Mouse (Mus musculus) lung, embryonic 15.5 days (tissue): ENCODE results near the gene Nell2. TPM values are rescaled to one million over a fixed set of nuclear protein-coding genes. Genes with fewer than 3 reads are reported as not detected.

Experiments
- ATAC-seq: fragments of 200-750 bp; cut with Nextera tagmentation; 2 replicates; pipeline ENCODE4 v1.8.0; 2017; ENCODE audit warnings: moderate number of reproducible peaks, borderline replicate concordance; ENCODE audit not compliant: low FRiP score, low TSS enrichment; ENCODE audit errors: extremely low read depth
- H3K27ac ChIP-seq: fragments of 300-500 bp; sonication (generic); 2 replicates; pipeline ENCODE4 v1.5.1; 2015; ENCODE audit warnings: moderate library complexity, mild to moderate bottlenecking, inconsistent platforms
- H3K27me3 ChIP-seq: fragments of 300-500 bp; sonication (generic); 2 replicates; pipeline ENCODE4 v1.6.1; 2015; ENCODE audit warnings: inconsistent platforms
- H3K36me3 ChIP-seq: fragments of 300-500 bp; sonication (generic); 2 replicates; pipeline ENCODE4 v1.6.1; 2015; ENCODE audit warnings: inconsistent platforms
- H3K4me1 ChIP-seq: fragments of 300-500 bp; sonication (generic); 2 replicates; pipeline ENCODE4 v1.6.1; 2015; ENCODE audit warnings: inconsistent platforms
- H3K4me2 ChIP-seq: fragments of 300-500 bp; sonication (generic); 2 replicates; pipeline ENCODE4 v1.6.1; 2015; ENCODE audit warnings: inconsistent platforms, mild to moderate bottlenecking, moderate library complexity
- H3K4me3 ChIP-seq: fragments of 300-500 bp; sonication (generic); 2 replicates; pipeline ENCODE4 v1.5.1; 2015; ENCODE audit warnings: mild to moderate bottlenecking, inconsistent platforms
- H3K9ac ChIP-seq: fragments of 300-500 bp; sonication (generic); 2 replicates; pipeline ENCODE4 v1.6.1; 2015; ENCODE audit warnings: inconsistent platforms
- H3K9me3 ChIP-seq: fragments of 300-500 bp; sonication (generic); 2 replicates; pipeline ENCODE4 v1.6.1; 2016; ENCODE audit warnings: inconsistent platforms
- whole genome bisulfite sequencing: fragments of 180-500 bp; shearing (Covaris S2); methylation state at CpG from one replicate; pipeline ENCODE4 v1.1.7; 2015; 5-methylcytosine and 5-hydroxymethylcytosine counted together
- polyA plus RNA-seq: library from polyadenylated mRNA; unstranded; fragments of >200 nt; fragmentation: Nextera tagmentation; extraction: Ambion mirVana; gene quantifications from 2 replicates; pipeline ENCODE4 v1.2.1, GENCODE M21; 2015

Gene Nell2
- polyA plus RNA-seq, 1 experiment from 2014 or later: 1.8 TPM

DNA sequence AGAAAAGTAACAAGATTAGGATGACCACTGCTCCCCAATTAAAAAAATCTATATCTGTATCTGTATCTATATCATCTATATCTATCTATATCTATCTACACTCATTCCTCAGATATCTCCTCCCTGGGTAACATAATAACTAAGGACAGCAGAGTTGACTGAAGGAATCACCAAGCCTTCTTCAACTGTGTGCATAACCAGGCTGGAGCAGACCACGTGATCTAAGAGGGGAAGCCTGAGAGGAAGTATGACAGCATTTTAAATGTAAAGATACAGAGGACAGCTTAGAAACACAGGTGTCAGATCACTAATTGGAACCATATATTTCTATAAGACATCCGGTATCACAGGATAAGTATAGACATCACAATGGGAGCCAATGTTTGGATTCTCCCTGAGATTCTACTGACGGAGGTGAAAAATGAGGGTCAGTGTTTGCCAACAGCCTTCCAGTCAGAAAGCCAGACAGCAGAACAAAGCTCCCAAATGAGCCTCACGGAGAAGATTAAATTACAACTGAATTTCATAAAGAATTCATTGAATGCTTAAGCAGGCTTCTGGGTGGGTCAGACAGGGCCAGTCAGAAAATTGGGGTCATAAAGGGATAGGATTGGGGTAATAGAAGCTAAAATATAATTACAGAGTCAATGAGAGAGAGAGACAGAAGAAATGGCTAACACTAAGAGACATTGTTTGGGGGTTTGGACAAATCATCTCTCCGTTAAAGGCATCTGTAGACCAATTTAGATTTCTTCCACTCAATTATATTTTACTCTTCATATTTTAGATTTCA, 116.2 kb downstream of the Nell2 start:
- Histone ChIP-seq H3K9me3 (no peaks in the 10 kb centered on the region), H3K36me3 (no peaks in the 10 kb centered on the region), H3K9ac (no peak overlapping the region), H3K4me1 (no peaks in the 10 kb centered on the region), H3K4me2 (no peak overlapping the region), H3K27me3 (no peaks in the 10 kb centered on the region), H3K27ac (no peak overlapping the region), H3K4me3 (no peak overlapping the region)
- ATAC-seq: no peak
- 56% methylated on average over 5 of the region's 5 CpGs for WGBS

DNA sequence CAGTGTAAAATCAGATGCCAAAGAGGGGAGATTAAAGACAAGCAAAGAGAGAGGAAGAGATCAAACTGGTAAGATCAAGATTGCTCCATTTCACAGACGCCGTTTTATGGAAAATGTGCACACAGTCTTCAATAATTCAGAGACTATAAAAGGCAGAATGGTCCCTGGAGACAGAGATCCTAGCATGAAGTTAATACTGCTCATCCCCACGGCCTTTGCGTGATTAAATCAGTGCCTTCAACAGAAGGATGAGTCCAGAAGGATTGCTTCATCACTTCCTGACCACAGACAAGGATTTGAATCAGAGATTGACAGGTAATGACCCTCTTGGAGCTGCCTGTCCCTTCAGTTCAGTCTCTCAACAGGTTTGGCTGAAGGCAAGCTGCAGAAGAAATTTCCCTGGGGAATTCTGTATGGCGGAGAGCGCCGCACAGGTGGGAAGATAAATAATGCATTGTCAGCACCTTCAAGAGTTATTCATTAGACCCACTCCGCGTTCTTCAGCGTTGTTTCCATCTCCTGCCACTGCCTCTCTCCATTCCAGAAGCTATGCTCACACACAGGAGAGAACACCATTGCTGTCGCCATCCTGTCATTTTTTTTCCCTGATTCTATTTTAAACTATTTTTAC, 118.0 kb downstream of the Nell2 start:
- Histone ChIP-seq H3K27ac (no peak overlapping the region), H3K27me3 (no peaks in the 10 kb centered on the region), H3K9me3 (no peaks in the 10 kb centered on the region), H3K9ac (no peak overlapping the region), H3K4me3 (no peak overlapping the region), H3K4me1 (no peaks in the 10 kb centered on the region), H3K36me3 (no peaks in the 10 kb centered on the region), H3K4me2 (no peak overlapping the region)
- 78% methylated on average over 11 of the region's 11 CpGs for WGBS
- ATAC-seq: no peak

- H3K27ac ChIP-seq: no peak overlapping the region
- no peaks in the 10 kb centered on the region for H3K27me3 ChIP-seq
- H3K36me3 ChIP-seq: no peaks in the 10 kb centered on the region
- no peak overlapping the region for H3K9ac ChIP-seq
- H3K4me2 ChIP-seq: no peak overlapping the region
- H3K4me1 ChIP-seq: no peaks in the 10 kb centered on the region
- no peak overlapping the region for H3K4me3 ChIP-seq
- 79% methylated on average over 5 of the region's 5 CpGs for WGBS
- no peak for ATAC-seq
- H3K9me3 ChIP-seq: no peaks in the 10 kb centered on the region
Observed at GRCm38 (mm10) chr15:95390347-95390746, 138.0 kb downstream of the Nell2 start.

DNA sequence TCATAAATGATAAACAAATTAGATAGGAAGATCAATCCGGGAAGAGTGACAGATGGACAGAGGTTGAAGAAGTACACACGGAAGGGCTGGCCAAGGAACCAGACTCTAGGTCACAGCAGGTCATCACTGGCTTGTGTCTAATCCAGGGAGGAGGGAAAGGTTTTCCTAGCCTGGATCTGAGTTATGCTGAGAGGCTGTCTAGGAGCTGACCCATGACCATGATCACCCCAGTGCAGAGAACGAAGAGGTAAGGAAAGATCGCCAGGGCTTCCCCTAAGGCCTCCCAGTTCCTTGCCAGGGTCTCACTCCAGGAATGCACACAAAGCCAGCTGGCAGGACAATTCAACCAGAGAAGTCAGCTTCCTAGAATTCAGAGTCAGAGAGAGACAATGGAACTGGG, 139.4 kb downstream of the Nell2 start:
- H3K27me3 ChIP-seq: no peaks in the 10 kb centered on the region
- H3K4me3 ChIP-seq: no peak overlapping the region
- 63% methylated on average over 4 of the region's 4 CpGs for WGBS
- H3K9me3 ChIP-seq: no peaks in the 10 kb centered on the region
- H3K9ac ChIP-seq: no peak overlapping the region
- ATAC-seq: no peak
- H3K27ac ChIP-seq: no peak overlapping the region
- H3K36me3 ChIP-seq: no peaks in the 10 kb centered on the region
- no peaks in the 10 kb centered on the region for H3K4me1 ChIP-seq
- H3K4me2 ChIP-seq: no peak overlapping the region

- 36% methylated on average over 2 of the region's 2 CpGs for WGBS
Observed at GRCm38 (mm10) chr15:95380859-95381258, 147.5 kb downstream of the Nell2 start.

GRCm38 (mm10) chr15:95370720-95371395, 157.5 kb downstream of the Nell2 start:
- H3K4me2 ChIP-seq: no peak overlapping the region
- no peaks in the 10 kb centered on the region for H3K27me3 ChIP-seq
- no peaks in the 10 kb centered on the region for H3K9me3 ChIP-seq
- no peak overlapping the region for H3K27ac ChIP-seq
- no peaks in the 10 kb centered on the region for H3K36me3 ChIP-seq
- WGBS: 67% methylated on average over 16 of the region's 16 CpGs
- ATAC-seq: no peak
- H3K9ac ChIP-seq: no peak overlapping the region
- H3K4me3 ChIP-seq: no peak overlapping the region
- H3K4me1 ChIP-seq: no peaks in the 10 kb centered on the region

More at GRCm38 (mm10) chr15:95380859-95381258, 147.5 kb downstream of the Nell2 start:
- H3K36me3 ChIP-seq: no peaks in the 10 kb centered on the region
- no peak overlapping the region for H3K27ac ChIP-seq
- H3K4me3 ChIP-seq: no peak overlapping the region
- ATAC-seq: no peak
- no peaks in the 10 kb centered on the region for H3K9me3 ChIP-seq
- no peaks in the 10 kb centered on the region for H3K4me1 ChIP-seq
- H3K9ac ChIP-seq: no peak overlapping the region
- no peak overlapping the region for H3K4me2 ChIP-seq
- H3K27me3 ChIP-seq: no peaks in the 10 kb centered on the region

- no peaks in the 10 kb centered on the region for H3K27me3 ChIP-seq
- no peaks in the 10 kb centered on the region for H3K4me1 ChIP-seq
- no peak overlapping the region for H3K4me2 ChIP-seq
- no peak for ATAC-seq
- no peak overlapping the region for H3K4me3 ChIP-seq
- no peaks in the 10 kb centered on the region for H3K36me3 ChIP-seq
- H3K27ac ChIP-seq: no peak overlapping the region
- H3K9me3 ChIP-seq: no peaks in the 10 kb centered on the region
- H3K9ac ChIP-seq: no peak overlapping the region
- 87% methylated on average over 10 of the region's 10 CpGs for WGBS
Observed at GRCm38 (mm10) chr15:95368185-95368584, 160.2 kb downstream of the Nell2 start.

GRCm38 (mm10) chr15:95366506-95366905, 161.9 kb downstream of the Nell2 start:
- no peak for ATAC-seq
- WGBS: 51% methylated on average over 3 of the region's 3 CpGs
- Histone ChIP-seq H3K4me1 (no peaks in the 10 kb centered on the region), H3K4me3 (no peak overlapping the region), H3K27ac (no peak overlapping the region), H3K4me2 (no peak overlapping the region), H3K36me3 (no peaks in the 10 kb centered on the region), H3K27me3 (no peaks in the 10 kb centered on the region), H3K9me3 (no peaks in the 10 kb centered on the region), H3K9ac (no peak overlapping the region)

DNA sequence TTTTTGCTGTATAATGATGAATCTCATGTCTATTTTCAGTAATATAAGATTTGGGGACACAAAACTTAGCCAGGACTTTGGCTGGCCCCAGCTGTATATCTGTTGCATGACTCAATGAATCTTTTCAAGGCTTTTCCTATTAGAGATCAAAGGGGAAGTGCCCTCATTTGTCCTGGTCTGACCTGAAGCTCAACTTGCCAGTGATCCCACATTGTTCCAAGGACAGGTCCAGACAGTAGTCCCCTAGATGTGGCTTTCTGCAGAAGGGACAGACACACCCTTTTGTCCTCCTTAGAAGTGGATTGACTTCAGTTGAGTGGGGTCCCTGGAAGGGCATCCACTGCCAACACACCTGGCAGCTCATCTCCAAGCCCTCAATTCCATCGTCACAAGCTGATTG, 173.6 kb downstream of the Nell2 start:
- H3K4me2 ChIP-seq: no peak overlapping the region
- no peaks in the 10 kb centered on the region for H3K4me1 ChIP-seq
- H3K36me3 ChIP-seq: no peaks in the 10 kb centered on the region
- no peak overlapping the region for H3K27ac ChIP-seq
- no peaks in the 10 kb centered on the region for H3K9me3 ChIP-seq
- WGBS: 70% methylated on average over 1 of the region's 1 CpGs
- no peak for ATAC-seq
- H3K9ac ChIP-seq: no peak overlapping the region
- no peaks in the 10 kb centered on the region for H3K27me3 ChIP-seq
- H3K4me3 ChIP-seq: no peak overlapping the region

DNA sequence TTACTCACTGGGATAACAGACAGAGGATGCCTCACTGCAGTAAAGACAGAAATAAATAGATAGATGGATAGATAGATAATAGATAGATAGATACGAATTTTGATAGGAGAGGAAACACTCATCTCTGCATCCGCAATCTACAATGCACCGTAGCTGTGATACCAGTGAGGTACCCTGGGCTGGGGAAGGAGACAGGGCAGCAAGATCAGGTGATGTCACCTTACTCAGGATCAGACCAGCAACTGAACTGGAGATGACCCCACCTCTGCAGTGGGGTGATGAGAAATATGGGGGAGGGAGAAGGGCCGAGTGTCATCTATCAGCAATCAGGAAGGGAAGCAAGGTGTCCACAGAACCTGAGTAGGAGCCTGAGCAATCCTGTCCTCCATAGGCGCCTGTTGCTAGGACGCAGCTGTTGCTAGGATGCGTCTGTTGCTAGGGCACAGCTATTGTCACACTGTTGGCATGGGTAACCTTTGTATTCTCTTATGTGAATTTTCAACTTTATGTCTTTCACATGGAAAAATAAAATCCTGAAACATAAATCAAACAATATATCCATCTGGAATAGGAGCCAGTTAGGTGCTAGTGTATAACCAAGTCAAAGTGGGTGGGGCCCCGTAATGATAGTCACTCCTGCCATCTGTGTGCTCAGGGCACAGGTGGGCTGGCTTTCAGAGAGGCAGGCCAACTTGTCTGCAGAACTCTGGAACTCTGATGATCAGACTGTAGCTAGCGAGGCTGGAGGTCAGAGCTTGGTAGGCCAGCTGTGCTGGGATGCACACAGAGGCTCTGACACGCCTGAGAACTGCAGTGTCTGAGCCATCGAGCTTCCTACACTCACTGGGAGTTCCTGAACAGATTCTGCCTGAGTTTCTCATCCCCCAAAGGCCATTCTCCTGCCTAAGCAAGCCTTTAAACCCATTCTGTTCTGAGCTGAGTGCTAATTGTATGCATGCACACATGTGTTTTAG, 193.7 kb downstream of the Nell2 start:
- Histone ChIP-seq H3K27ac (no peak overlapping the region), H3K4me3 (no peak overlapping the region), H3K36me3 (no peaks in the 10 kb centered on the region), H3K9me3 (no peaks in the 10 kb centered on the region), H3K4me2 (no peak overlapping the region), H3K27me3 (no peaks in the 10 kb centered on the region), H3K9ac (no peak overlapping the region), H3K4me1 (no peaks in the 10 kb centered on the region)
- no peak for ATAC-seq
- 77% methylated on average over 11 of the region's 11 CpGs for WGBS

DNA sequence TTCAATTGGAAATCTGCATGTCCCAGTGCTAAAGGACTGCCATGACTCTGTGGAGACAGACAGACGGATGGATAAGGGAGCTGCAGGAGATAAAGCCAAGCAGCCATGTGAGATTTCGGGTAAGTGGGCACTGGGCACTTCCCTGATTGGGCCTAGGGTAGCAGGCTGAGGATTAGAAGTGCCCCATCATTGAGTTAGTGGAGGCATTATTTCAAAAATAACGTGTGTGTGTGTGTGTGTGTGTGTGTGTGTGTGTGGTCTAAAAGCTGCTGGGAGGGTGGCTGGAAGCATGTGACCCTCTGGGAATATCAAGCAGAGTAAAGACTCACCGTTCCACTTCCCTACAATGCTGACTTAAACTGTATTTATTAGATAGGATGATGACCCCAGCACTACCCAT, 195.1 kb downstream of the Nell2 start:
- ATAC-seq: no peak
- Histone ChIP-seq H3K9ac (no peak overlapping the region), H3K4me3 (no peak overlapping the region), H3K4me2 (no peak overlapping the region), H3K27me3 (no peaks in the 10 kb centered on the region), H3K4me1 (no peaks in the 10 kb centered on the region), H3K9me3 (no peaks in the 10 kb centered on the region), H3K36me3 (no peaks in the 10 kb centered on the region), H3K27ac (no peak overlapping the region)
- WGBS: 63% methylated on average over 4 of the region's 4 CpGs
